Mouse (Mus musculus): ENCODE results near the gene Fbxl14.

GRCm38 (mm10) chr6:119486381-119487084 is 7.1 kb downstream of the Fbxl14 start:
- TF ChIP-seq POLR2AphosphoS5 (IDR thresholded peaks at IDR 0.05; ENCODE audit: borderline replicate concordance, low read depth, low read length): no peak
- no peak for TF ChIP-seq RAD21 (IDR thresholded peaks at IDR 0.05; ENCODE audit: low read depth, low read length)
- TF ChIP-seq GATA1 (IDR thresholded peaks at IDR 0.05; ENCODE audit: low read depth, low read length): no peak
- TF ChIP-seq CTCF (IDR thresholded peaks at IDR 0.05 in 2 of 3, conservative IDR thresholded peaks at IDR 0.05 in 1 of 3; ENCODE audit: control insufficient read depth in 1 of 3, insufficient read depth in 1 of 3, low read depth in 2 of 3, low read length in 3 of 3, poor library complexity in 1 of 3, severe bottlenecking in 1 of 3): no peak
- TF ChIP-seq HCFC1 (IDR thresholded peaks at IDR 0.05; ENCODE audit: low read depth, low read length): no peak
- TF ChIP-seq POLR2A (IDR thresholded peaks at IDR 0.05; ENCODE audit: control insufficient read depth in 1 of 2, insufficient read depth in 1 of 2, low read depth in 1 of 2, low read length in 2 of 2, poor library complexity in 1 of 2): no peak
- no peak for TF ChIP-seq USF1 (IDR thresholded peaks at IDR 0.05; ENCODE audit: low read depth, low read length)

Data from MEL (cell line).